Mouse (Mus musculus) embryonic fibroblast, embryonic 13.5 days (primary cell): ENCODE measurements at regions not wholly inside any gene's neighbourhood (a gene's known extent, or its start where the extent isn't known, plus 50 kb on each side); places are given as distances from the start of the nearest gene placed in this dataset.

ENCODE experiments used
- H3K27ac ChIP-seq: 2 replicates; pipeline ENCODE4 v1.5.1; 2012; ENCODE audit warnings: low read length, control low read depth, inconsistent platforms; ENCODE audit not compliant: insufficient read depth
- H3K4me1 ChIP-seq: 2 replicates; pipeline ENCODE4 v1.6.1; 2011; ENCODE audit warnings: low read length; ENCODE audit not compliant: control insufficient read depth, insufficient read depth
- H3K4me3 ChIP-seq: 2 replicates; pipeline ENCODE4 v1.5.1; 2011; ENCODE audit warnings: mild to moderate bottlenecking, control low read depth, low read length; ENCODE audit not compliant: insufficient read depth
- CTCF ChIP-seq: IDR thresholded peaks from 2 replicates; pipeline ENCODE4 v1.5.1; 2011; ENCODE audit warnings: mild to moderate bottlenecking, control low read depth, low read length, moderate library complexity, borderline replicate concordance; ENCODE audit not compliant: insufficient read depth
- POLR2A ChIP-seq: IDR thresholded peaks from 2 replicates; pipeline ENCODE4 v1.6.1; 2011; ENCODE audit warnings: low read depth, mild to moderate bottlenecking, control low read depth, low read length, moderate library complexity

- H3K4me3 ChIP-seq = no peak overlapping the region
- H3K4me1 ChIP-seq = 0 out of 2 replicates have a peak, but pooled peaks cover 2% of the 10 kb centered on the region
- H3K27ac ChIP-seq = no peak overlapping the region
- no peak for TF ChIP-seq POLR2A
- no peak for TF ChIP-seq CTCF
These were observed 148.7 kb downstream of the Fam198b start for GRCm38 (mm10) chr3:80033071-80033470.

- Histone ChIP-seq H3K4me3 (no peak overlapping the region), H3K4me1 (no peaks in the 10 kb centered on the region), H3K27ac (no peak overlapping the region)
- TF ChIP-seq POLR2A = no peak
These were observed 154.3 kb downstream of the Fam198b start for GRCm38 (mm10) chr3:80038553-80039129.

- Histone ChIP-seq H3K4me3 (no peak overlapping the region), H3K4me1 (no peaks in the 10 kb centered on the region), H3K27ac (no peak overlapping the region)
- TF ChIP-seq CTCF (no peak), POLR2A (no peak)
These were observed 158.6 kb downstream of the Fam198b start for GRCm38 (mm10) chr3:80042756-80043484.

- Histone ChIP-seq H3K4me1 (peaks cover 4% of the 10 kb centered on the region; the same call in 1 of the 2 replicates), H3K4me3 (no peak overlapping the region), H3K27ac (no peak overlapping the region)
- no peak for TF ChIP-seq POLR2A
- no peak for TF ChIP-seq CTCF
These were observed 165.3 kb downstream of the Fam198b start for GRCm38 (mm10) chr3:80049495-80050225.

GRCm38 (mm10) chr3:80050920-80051319, 166.6 kb downstream of the Fam198b start:
- Histone ChIP-seq H3K4me1 (peaks cover 4% of the 10 kb centered on the region; the same call in 1 of the 2 replicates), H3K4me3 (no peak overlapping the region), H3K27ac (no peak overlapping the region)
- TF ChIP-seq POLR2A (no peak), CTCF (no peak)

- TF ChIP-seq POLR2A (no peak), CTCF (no peak)
- Histone ChIP-seq H3K4me1 (peaks cover 11% of the 10 kb centered on the region), H3K4me3 (no peak overlapping the region), H3K27ac (no peak overlapping the region)
These were observed 167.6 kb downstream of the Fam198b start for GRCm38 (mm10) chr3:80051963-80052362.

- H3K4me1 ChIP-seq = peaks cover 11% of the 10 kb centered on the region
- no peak for TF ChIP-seq CTCF
- no peak for TF ChIP-seq POLR2A
- H3K4me3 ChIP-seq = no peak overlapping the region
- peak overlapping the region; percentile 36; the same call in 1 of the 2 replicates for H3K27ac ChIP-seq
These were observed 168.5 kb downstream of the Fam198b start for GRCm38 (mm10) chr3:80052879-80053278.

GRCm38 (mm10) chr3:80053435-80053834, 169.1 kb downstream of the Fam198b start:
- no peak overlapping the region for H3K4me3 ChIP-seq
- peaks cover 9% of the 10 kb centered on the region for H3K4me1 ChIP-seq
- peak overlapping the region; percentile 47; the same call in 1 of the 2 replicates for H3K27ac ChIP-seq
- TF ChIP-seq CTCF (no peak), POLR2A (no peak)

GRCm38 (mm10) chr3:80056636-80057350, 172.5 kb downstream of the Fam198b start:
- Histone ChIP-seq H3K4me1 (peaks cover 11% of the 10 kb centered on the region), H3K4me3 (no peak overlapping the region), H3K27ac (peak overlapping the region; percentile 26)
- TF ChIP-seq CTCF (no peak), POLR2A (no peak)

- H3K27ac ChIP-seq = peak overlapping the region; percentile 68; the same call in 1 of the 2 replicates
- peaks cover 11% of the 10 kb centered on the region for H3K4me1 ChIP-seq
- no peak overlapping the region for H3K4me3 ChIP-seq
- TF ChIP-seq CTCF = no peak
- no peak for TF ChIP-seq POLR2A
These were observed 174.4 kb downstream of the Fam198b start for GRCm38 (mm10) chr3:80058722-80059121.
